Comparison of ENCODE assay signal across 11 mouse cellular contexts in genomic region chr9:106340501-106341312, GRCm38 (mm10). TPM values are rescaled to one million over a fixed set of nuclear protein-coding genes. Genes with fewer than 3 reads are reported as not detected.
DNase-seq lines count a peak whose midpoint lies in the region; ATAC-seq and TF ChIP-seq lines count a peak whose summit lies in the region.
"Had no signal": no experiment of that assay in that cellular context is flagged by ENCODE, and none has a peak within 500 bp of the region (broad histone marks: within the 10 kb centered on the region; RNA-seq: fewer than 3 reads in every experiment).

No protein-coding gene starts in this region.

- no peak overlapping the region for H3K4me3 ChIP-seq in heart, postnatal 0 days (ENCODE audit: low read depth, low read length)
- no peak overlapping the region for H3K4me3 ChIP-seq in lung, embryonic 16.5 days (ENCODE audit: low read length)
- H3K4me3 ChIP-seq in intestine, embryonic 16.5 days (ENCODE audit: low read length): no peak overlapping the region
- no peak overlapping the region for H3K4me3 ChIP-seq in stomach, embryonic 15.5 days (replicated peaks)

- DNase-seq in heart, postnatal 0 days (ENCODE audit: low spot score): no peak
- DNase-seq in heart, adult 8-10 months (ENCODE audit: low spot score): no peak
- no peak for DNase-seq in lung, postnatal 4 days
- DNase-seq: thymus, postnatal 4 days had no signal

- no peak overlapping the region for H3K9ac ChIP-seq in heart, postnatal 0 days (replicated peaks; ENCODE audit: low read depth, low read length)
- H3K9ac ChIP-seq in lung, embryonic 16.5 days (ENCODE audit: low read length): peak overlapping the region; percentile 36; the same call in 1 of the 2 replicates
- H3K9ac ChIP-seq in intestine, embryonic 16.5 days (ENCODE audit: low read depth, low read length): peak overlapping the region; percentile 44; the same call in 1 of the 2 replicates
- H3K9ac ChIP-seq in stomach, embryonic 15.5 days: no peak overlapping the region
- H3K9ac ChIP-seq: liver, embryonic 14.5 days had no signal

- H3K27me3 ChIP-seq in heart, postnatal 0 days (ENCODE audit: control insufficient read depth, insufficient read depth, low read length): no peaks in the 10 kb centered on the region
- H3K27me3 ChIP-seq in lung, embryonic 16.5 days (ENCODE audit: control insufficient read depth, insufficient read depth, low read depth, low read length): no peaks in the 10 kb centered on the region
- H3K27me3 ChIP-seq in intestine, embryonic 16.5 days (replicated peaks; ENCODE audit: control insufficient read depth, insufficient read depth, low read length): no peaks in the 10 kb centered on the region
- H3K27me3 ChIP-seq in stomach, embryonic 15.5 days (replicated peaks): no peaks in the 10 kb centered on the region

- no peak for TF ChIP-seq CTCF in heart, postnatal 0 days (IDR thresholded peaks at IDR 0.05; ENCODE audit: low read depth)

- H3K36me3 ChIP-seq in heart, postnatal 0 days (replicated peaks; ENCODE audit: control insufficient read depth, insufficient read depth, low read length): no peaks in the 10 kb centered on the region
- no peaks in the 10 kb centered on the region for H3K36me3 ChIP-seq in lung, embryonic 16.5 days (ENCODE audit: control insufficient read depth, insufficient read depth, low read length)
- no peaks in the 10 kb centered on the region for H3K36me3 ChIP-seq in intestine, embryonic 16.5 days (ENCODE audit: control insufficient read depth, insufficient read depth, low read length)
- no peaks in the 10 kb centered on the region for H3K36me3 ChIP-seq in stomach, embryonic 15.5 days

- 50% methylated on average over 13 of the region's 13 CpGs for WGBS in heart, postnatal 0 days
- 36% methylated on average over 13 of the region's 13 CpGs for WGBS in lung, embryonic 16.5 days
- 47% methylated on average over 13 of the region's 13 CpGs for WGBS in intestine, embryonic 16.5 days
- 39% methylated on average over 13 of the region's 13 CpGs for WGBS in stomach, embryonic 15.5 days

- H3K27ac ChIP-seq in heart, postnatal 0 days (ENCODE audit: low read depth): 0 out of 2 replicates have a peak overlapping the region, but pooled peaks have one; percentile 18
- H3K27ac ChIP-seq in lung, embryonic 16.5 days (ENCODE audit: low read length): peak overlapping the region; percentile 23; the same call in 1 of the 2 replicates
- H3K27ac ChIP-seq in intestine, embryonic 16.5 days (ENCODE audit: low read length): peak overlapping the region; percentile 77
- peak overlapping the region; percentile 74 for H3K27ac ChIP-seq in stomach, embryonic 15.5 days
- H3K27ac ChIP-seq: liver, embryonic 14.5 days had no signal

- H3K4me2 ChIP-seq in heart, postnatal 0 days (ENCODE audit: low read depth, low read length): no peak overlapping the region
- no peak overlapping the region for H3K4me2 ChIP-seq in lung, embryonic 16.5 days (ENCODE audit: low read depth, low read length)
- H3K4me2 ChIP-seq in intestine, embryonic 16.5 days (ENCODE audit: low read depth, low read length): no peak overlapping the region
- H3K4me2 ChIP-seq in stomach, embryonic 15.5 days: no peak overlapping the region

- H3K9me3 ChIP-seq in heart, postnatal 0 days (replicated peaks; ENCODE audit: control insufficient read depth, low read length): no peaks in the 10 kb centered on the region
- no peaks in the 10 kb centered on the region for H3K9me3 ChIP-seq in lung, embryonic 16.5 days (ENCODE audit: control insufficient read depth, low read length)
- H3K9me3 ChIP-seq in intestine, embryonic 16.5 days (ENCODE audit: control insufficient read depth, low read length): no peaks in the 10 kb centered on the region
- no peaks in the 10 kb centered on the region for H3K9me3 ChIP-seq in stomach, embryonic 15.5 days

- H3K4me1 ChIP-seq in heart, postnatal 0 days (ENCODE audit: control insufficient read depth, insufficient read depth): peaks cover 27% of the 10 kb centered on the region
- peaks cover 36% of the 10 kb centered on the region for H3K4me1 ChIP-seq in lung, embryonic 16.5 days (replicated peaks; ENCODE audit: control insufficient read depth, insufficient read depth, low read length)
- peaks cover 29% of the 10 kb centered on the region for H3K4me1 ChIP-seq in intestine, embryonic 16.5 days (ENCODE audit: control insufficient read depth, insufficient read depth, low read length)
- peaks cover 38% of the 10 kb centered on the region for H3K4me1 ChIP-seq in stomach, embryonic 15.5 days

- no peak for ATAC-seq in heart, postnatal 0 days (ENCODE audit: insufficient read depth, low read depth)
- 0 out of 2 replicates have a peak, but pooled peaks have one; percentile 25 for ATAC-seq in lung, embryonic 16.5 days (ENCODE audit: low read depth)
- ATAC-seq in intestine, embryonic 16.5 days: peak; percentile 42; the same call in 1 of the 2 replicates
- no peak; the same call in 1 of the 2 replicates for ATAC-seq in stomach, embryonic 15.5 days (ENCODE audit: insufficient read depth, low FRiP score, low read depth)
- no peak for ATAC-seq in erythroblast, adult 5-6 weeks (replicated peaks; ENCODE audit: low FRiP score, poor library complexity, severe bottlenecking)
- no peak for ATAC-seq in frontal cortex, adult (ENCODE audit: low TSS enrichment)
- ATAC-seq: midbrain, embryonic 16.5 days had no signal

- no peak for TF ChIP-seq EP300 in heart, postnatal 0 days (IDR thresholded peaks at IDR 0.05; ENCODE audit: low read depth)

RNA-seq across cellular contexts. Expression of gene Dusp7, which starts 27.7 kb away (rescaled TPM):
- 46.9 and 47.7 TPM in 2 replicates for total RNA-seq in heart, postnatal 0 days (2014; rRNA removed; ENCODE audit: low replicate concordance)
- polyA plus RNA-seq in heart, postnatal 0 days (2015; fragmentation: Nextera tagmentation; extraction: Ambion mirVana): 9.1 and 10.3 TPM in 2 replicates
- total RNA-seq in heart, adult 8-10 months (2022): 10 to 100 TPM; 53.4 to 67.0 (median 62.7) TPM
- polyA plus RNA-seq in lung, embryonic 16.5 days (2015; fragmentation: Nextera tagmentation; extraction: Ambion mirVana): 12.9 and 13.7 TPM in 2 replicates
- polyA plus RNA-seq in intestine, embryonic 16.5 days (2015; fragmentation: Nextera tagmentation; extraction: Ambion mirVana): 4.8 and 6.3 TPM in 2 replicates
- 16.8 and 17.1 TPM in 2 replicates for polyA plus RNA-seq in stomach, embryonic 15.5 days (2015; fragmentation: Nextera tagmentation; extraction: Ambion mirVana)
- total RNA-seq in erythroblast, adult 5-6 weeks (2015; ENCODE audit: low replicate concordance): 17.5 and 19.9 TPM in 2 replicates
- 3.3 and 4.3 TPM in 2 replicates for total RNA-seq in erythroblast, adult 5-6 weeks (2017; ENCODE audit: low replicate concordance)

RNA-seq across cellular contexts. Expression of gene Poc1a, which starts 59.8 kb away (rescaled TPM):
- total RNA-seq in heart, postnatal 0 days (2014; rRNA removed; ENCODE audit: low replicate concordance): 12.3 and 38.0 TPM in 2 replicates
- polyA plus RNA-seq in heart, postnatal 0 days (2015; fragmentation: Nextera tagmentation; extraction: Ambion mirVana): 13.6 and 13.8 TPM in 2 replicates
- 1 to 10 TPM; 3.2 to 4.9 (median 4.7) TPM for total RNA-seq in heart, adult 8-10 months (2022)
- polyA plus RNA-seq in lung, embryonic 16.5 days (2015; fragmentation: Nextera tagmentation; extraction: Ambion mirVana): 32.3 and 32.4 TPM in 2 replicates
- polyA plus RNA-seq in intestine, embryonic 16.5 days (2015; fragmentation: Nextera tagmentation; extraction: Ambion mirVana): 27.0 and 29.1 TPM in 2 replicates
- 24.7 and 25.4 TPM in 2 replicates for polyA plus RNA-seq in stomach, embryonic 15.5 days (2015; fragmentation: Nextera tagmentation; extraction: Ambion mirVana)
- 3.5 and 4.4 TPM in 2 replicates for total RNA-seq in erythroblast, adult 5-6 weeks (2015; ENCODE audit: low replicate concordance)
- 5.0 and 10.6 TPM in 2 replicates for total RNA-seq in erythroblast, adult 5-6 weeks (2017; ENCODE audit: low replicate concordance)

Comparison
In these comparisons a context has a peak if more than half of its experiments do, and no peak if none do; other contexts are left out.
1. ATAC-seq: peak in lung, embryonic 16.5 days (single experiment) and intestine, embryonic 16.5 days (single experiment); none in heart, postnatal 0 days (single experiment), stomach, embryonic 15.5 days (single experiment), erythroblast, adult 5-6 weeks (single experiment) and frontal cortex, adult (single experiment).
2. H3K27ac ChIP-seq: peak in every context shown above with its lines; median percentile 77 in intestine, embryonic 16.5 days; 74 in stomach, embryonic 15.5 days; 23 in lung, embryonic 16.5 days; 18 in heart, postnatal 0 days.
3. H3K9ac ChIP-seq: peak in lung, embryonic 16.5 days (single experiment) and intestine, embryonic 16.5 days (single experiment); none in heart, postnatal 0 days (single experiment) and stomach, embryonic 15.5 days (single experiment).